Mouse (Mus musculus) MEL (cell line): ENCODE data around the gene Dnaic2.

Experiments
- CHD1 ChIP-seq: IDR thresholded peaks from 2 replicates; pipeline ENCODE4 v1.6.1; 2012; ENCODE audit warnings: low read depth, mild to moderate bottlenecking, inconsistent platforms, low read length, improper control_type of control experiment
- CTCF ChIP-seq, 3 experiments: IDR thresholded peaks in 2 of 3; conservative IDR thresholded peaks in 1 of 3; 2 replicates each; pipeline ENCODE4 v1.5.1; 2011 to 2012; ENCODE audit warnings: low read length in 3 of 3, low read depth in 2 of 3, mild to moderate bottlenecking in 2 of 3, improper control_type of control experiment in 1 of 3, inconsistent platforms in 1 of 3, mixed read lengths in 1 of 3, moderate library complexity in 1 of 3; ENCODE audit not compliant: control insufficient read depth in 1 of 3, insufficient read depth in 1 of 3, poor library complexity in 1 of 3, severe bottlenecking in 1 of 3
- E2F4 ChIP-seq: IDR thresholded peaks from 2 replicates; pipeline ENCODE4 v1.6.1; 2011; ENCODE audit warnings: low read depth, low read length, improper control_type of control experiment, borderline replicate concordance
- EP300 ChIP-seq, 2 experiments: IDR thresholded peaks; 2 replicates each; pipeline ENCODE4 v1.6.1; 2011; ENCODE audit warnings: improper control_type of control experiment in 2 of 2, low read length in 2 of 2, low read depth in 1 of 2, mild to moderate bottlenecking in 1 of 2
- MAFK ChIP-seq: IDR thresholded peaks from 2 replicates; pipeline ENCODE4 v1.6.1; 2011; ENCODE audit warnings: low read depth, mild to moderate bottlenecking, low read length, improper control_type of control experiment, borderline replicate concordance
- POLR2A ChIP-seq, 2 experiments: IDR thresholded peaks; 2 replicates each; pipeline ENCODE4 v1.6.1; 2011 to 2012; ENCODE audit warnings: low read length in 2 of 2, mild to moderate bottlenecking in 2 of 2, control low read depth in 1 of 2, improper control_type of control experiment in 1 of 2, low read depth in 1 of 2, moderate library complexity in 1 of 2; ENCODE audit not compliant: control insufficient read depth in 1 of 2, insufficient read depth in 1 of 2, poor library complexity in 1 of 2
- ZMIZ1 ChIP-seq: IDR thresholded peaks from 2 replicates; pipeline ENCODE4 v1.6.1; 2012; ENCODE audit warnings: low read depth, mild to moderate bottlenecking, inconsistent platforms, low read length, improper control_type of control experiment, moderate library complexity

- TF ChIP-seq CTCF (IDR thresholded peaks at IDR 0.05 in 2 of 3, conservative IDR thresholded peaks at IDR 0.05 in 1 of 3; ENCODE audit: control insufficient read depth in 1 of 3, insufficient read depth in 1 of 3, low read depth in 2 of 3, low read length in 3 of 3, poor library complexity in 1 of 3, severe bottlenecking in 1 of 3): no peak
- TF ChIP-seq E2F4: no peak
- TF ChIP-seq POLR2A (IDR thresholded peaks at IDR 0.05; ENCODE audit: control insufficient read depth in 1 of 2, insufficient read depth in 1 of 2, low read depth in 1 of 2, low read length in 2 of 2, poor library complexity in 1 of 2): no peak
- TF ChIP-seq MAFK: no peak
- TF ChIP-seq CHD1: no peak
- no peak for TF ChIP-seq EP300 (IDR thresholded peaks at IDR 0.05; ENCODE audit: low read depth in 1 of 2, low read length in 2 of 2)
- TF ChIP-seq ZMIZ1: no peak
These were observed 22.9 kb upstream of the Dnaic2 start for GRCm38 (mm10) chr11:114704071-114704913.
